Mouse (Mus musculus) retina, adult 2 months (tissue): Measurements from ENCODE around the gene Tmco1.

Source experiments
- DNase-seq: peaks from one replicate; pipeline ENCODE4 v3.0.0-alpha.2; 2012; ENCODE audit warnings: low read depth, low spot score

Tmco1 gene

DNA sequence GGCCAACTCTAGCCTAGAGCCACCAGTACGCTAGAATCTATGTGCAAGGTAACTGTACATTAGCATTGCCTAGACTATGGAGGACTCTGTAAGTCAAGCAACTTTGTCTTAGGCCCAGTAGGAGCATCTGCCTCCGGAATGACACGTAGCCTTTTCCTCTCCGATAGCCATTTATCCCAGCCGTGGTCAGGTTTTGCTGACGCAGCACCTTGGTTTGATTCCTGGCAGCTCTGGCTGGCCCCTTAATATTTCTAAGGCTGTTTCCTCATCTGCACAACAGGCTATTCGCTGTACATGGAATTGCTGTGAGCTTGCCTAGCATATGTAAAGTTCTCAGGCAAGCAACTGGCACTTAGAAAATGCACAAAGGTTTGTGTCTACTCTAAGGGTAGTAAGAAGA is 64.6 kb downstream of the Tmco1 start:
- no peak for DNase-seq

DNA sequence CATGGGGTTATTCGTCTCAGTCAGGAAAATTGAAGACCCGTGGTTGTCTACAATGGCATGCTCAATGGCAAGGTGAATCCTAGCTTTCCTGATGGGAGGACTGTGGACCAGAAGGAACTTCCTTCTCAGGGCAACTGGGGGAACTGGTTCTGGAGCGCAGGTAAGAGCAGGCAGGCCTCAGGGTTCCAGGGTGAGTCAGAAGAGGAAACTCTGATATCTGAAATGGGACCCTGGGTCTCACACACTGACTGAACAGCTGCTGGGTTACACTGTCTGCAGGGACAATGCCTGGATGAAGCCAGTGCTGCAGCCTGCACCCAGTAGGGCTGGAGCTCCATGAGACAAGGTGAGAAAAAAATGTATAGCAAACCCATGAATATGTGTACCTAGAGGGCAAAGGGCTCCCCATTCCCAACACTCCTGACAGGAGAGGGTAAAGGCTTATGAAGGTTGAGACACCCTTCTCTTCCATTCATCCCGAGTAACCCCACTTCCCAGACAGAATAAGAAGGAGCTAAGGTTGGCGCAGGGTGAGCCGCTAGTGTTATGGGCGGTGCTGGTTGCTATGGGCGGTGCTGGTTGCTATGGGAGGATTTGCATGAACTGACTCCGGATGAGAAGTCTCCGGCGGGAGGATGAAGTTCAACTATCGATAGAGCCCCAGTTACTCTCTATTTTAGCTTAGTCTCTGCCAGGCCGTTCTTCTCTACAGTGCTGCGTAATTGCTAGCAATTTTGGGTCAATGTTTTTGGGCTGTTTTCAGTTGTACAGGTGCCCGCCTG is 66.0 kb downstream of the Tmco1 start:
- no peak for DNase-seq

DNA sequence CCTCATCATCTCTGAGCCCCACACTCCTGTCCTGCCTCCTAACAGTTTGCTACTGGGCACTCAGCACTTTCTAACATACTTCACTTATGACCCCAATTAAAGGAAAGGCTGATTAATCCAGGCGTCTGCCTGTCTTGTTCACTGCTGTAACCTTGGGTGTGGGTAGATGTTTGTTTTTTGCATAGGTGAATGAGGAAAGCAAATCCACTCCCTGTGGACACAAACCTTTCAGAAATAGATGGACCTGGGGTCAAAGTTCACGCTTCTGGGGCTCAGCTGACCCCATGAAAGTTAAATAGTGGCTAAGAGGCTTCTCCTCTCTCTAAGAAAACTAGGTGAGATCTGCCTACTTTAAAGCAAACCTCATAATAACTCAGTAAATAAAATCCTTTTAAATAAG is 66.8 kb downstream of the Tmco1 start:
- DNase-seq = no peak

DNA sequence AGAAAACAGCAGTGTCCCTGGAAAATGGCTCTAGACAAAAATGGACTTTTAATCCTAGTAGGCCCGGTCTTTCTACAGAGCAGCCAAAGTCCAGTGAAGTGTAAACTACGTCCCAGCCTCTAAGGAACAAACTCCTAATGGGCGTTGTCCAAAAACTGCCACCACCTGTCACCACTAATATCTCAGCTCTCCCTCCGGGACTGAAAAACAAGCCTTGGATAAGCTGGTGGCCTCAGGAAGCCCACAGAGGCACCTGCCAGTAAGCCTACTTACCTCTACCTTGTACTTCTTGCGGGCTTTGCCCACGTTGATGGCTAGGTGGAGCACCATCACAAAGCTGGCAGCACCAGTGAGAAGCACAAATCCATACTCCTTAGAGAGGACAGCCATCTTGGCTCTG is 69.8 kb downstream of the Tmco1 start:
- DNase-seq = no peak

DNA sequence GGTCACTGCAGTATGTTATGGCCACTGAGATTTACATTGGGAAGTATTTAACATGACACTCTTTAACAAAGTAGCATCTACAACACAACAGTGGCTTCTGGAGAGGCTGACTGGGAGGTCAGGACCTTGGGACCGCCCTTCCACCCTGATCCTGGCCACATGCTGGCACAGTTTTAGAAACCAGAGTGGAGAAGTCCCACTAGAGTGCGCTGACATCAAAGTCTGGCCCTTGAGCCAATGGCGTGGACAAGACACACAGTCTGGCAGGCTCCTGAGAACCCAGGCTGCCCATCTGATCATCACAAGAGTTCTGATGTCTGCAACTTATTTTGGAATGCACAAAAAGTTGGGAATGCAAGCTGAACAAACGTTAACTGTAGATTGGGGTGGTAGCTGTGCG is 71.6 kb downstream of the Tmco1 start:
- no peak for DNase-seq

DNA sequence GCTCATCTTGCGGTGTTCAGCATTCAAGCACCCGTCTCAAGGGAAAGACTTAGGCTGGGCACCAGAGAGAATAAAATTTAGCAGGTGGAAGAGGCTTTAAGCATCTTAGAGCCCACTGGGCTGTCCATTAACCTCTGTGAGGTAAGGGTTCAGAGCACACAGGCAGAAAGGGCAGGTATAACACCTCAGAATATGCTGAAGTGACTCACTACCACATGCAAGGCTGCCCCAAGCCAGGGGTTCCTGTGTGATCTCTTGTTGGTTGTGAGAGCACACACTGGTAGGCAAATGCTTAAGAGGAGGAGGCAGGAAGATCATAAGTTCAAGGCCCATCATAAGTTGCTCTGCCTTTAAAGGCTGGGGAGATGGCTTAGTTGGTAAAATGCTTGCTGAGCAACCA is 72.0 kb downstream of the Tmco1 start:
- no peak for DNase-seq

DNA sequence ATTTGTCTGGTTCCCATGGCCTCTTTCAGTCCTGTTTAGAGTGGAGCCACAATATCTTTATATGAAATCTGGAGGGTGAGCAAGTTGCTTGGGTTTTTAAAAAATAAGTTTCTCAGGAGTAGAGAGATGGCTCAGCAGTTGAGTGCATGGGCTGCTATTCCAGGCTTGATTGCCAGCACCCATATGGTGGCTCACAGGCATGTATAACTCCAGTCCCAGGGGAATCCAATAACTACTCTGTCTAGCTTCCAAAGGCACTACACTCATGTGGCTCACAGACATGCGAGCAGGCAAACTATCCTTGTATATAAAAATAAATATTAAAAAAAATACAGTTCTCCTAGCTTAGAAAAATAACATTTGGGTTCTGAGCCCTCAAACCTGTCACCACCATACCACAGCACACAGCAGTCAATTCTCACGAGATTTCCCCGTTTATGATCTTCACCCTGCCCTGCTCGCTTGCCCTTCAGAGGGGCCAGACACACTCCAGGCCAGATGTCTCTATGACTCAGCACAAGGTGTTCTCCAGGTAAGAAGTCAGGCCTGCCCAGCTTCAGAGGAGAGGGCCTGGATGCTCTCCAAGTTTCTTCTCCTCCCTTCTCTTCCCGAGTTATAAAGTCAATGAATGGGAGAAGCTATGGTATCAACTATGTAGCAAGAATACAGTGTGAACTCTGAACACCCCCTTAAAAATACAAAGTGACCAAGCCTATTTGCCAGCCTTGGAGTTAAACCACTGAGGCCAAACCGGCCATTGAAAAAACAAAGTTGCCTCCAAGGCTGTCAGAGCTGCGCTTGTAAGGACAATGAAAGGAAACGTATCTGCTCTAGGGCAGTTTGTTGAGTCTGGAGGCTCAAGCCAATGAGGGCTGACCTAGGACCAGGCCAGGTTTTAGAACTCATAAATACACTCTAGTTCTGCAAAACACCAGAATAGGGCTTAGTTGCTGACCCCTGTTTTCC is 73.2 kb downstream of the Tmco1 start:
- DNase-seq = no peak

DNA sequence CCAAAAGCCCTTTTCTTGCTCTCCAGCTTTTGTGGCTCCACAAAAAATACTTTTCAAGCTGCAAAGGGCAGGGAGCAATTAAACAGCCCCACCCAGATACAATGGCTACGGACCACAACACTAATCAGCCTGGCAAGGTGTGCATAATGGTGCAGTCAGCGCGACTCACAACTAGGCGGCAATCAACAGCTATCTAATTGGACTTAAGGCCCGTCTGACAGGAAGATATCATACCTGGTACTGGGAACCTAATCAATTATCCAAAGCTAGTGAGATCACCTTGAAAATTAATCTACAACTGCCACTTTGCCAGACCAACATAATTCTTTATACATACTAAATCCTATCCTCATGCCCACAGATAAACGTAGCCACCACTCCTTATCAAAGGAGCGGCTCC is 74.1 kb downstream of the Tmco1 start:
- DNase-seq = no peak

DNA sequence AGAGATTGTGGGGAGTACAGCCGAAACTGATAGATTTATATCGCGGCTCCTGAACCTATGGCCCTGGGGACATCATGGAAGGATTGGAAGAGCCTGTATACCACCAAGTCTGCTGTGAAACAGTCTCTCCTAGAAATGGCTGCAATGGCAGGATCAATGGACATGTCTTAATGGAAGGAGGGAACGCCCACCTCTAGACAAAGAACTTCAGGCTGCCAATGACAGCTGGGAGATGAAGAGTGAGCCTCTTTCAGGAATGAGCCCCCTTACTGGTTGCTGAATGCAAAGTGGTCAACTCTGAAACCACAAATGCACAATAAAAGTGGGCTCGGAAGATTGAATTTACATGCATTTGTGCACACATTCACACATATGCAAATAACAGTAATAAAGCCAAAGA is 74.6 kb downstream of the Tmco1 start:
- DNase-seq = no peak

DNA sequence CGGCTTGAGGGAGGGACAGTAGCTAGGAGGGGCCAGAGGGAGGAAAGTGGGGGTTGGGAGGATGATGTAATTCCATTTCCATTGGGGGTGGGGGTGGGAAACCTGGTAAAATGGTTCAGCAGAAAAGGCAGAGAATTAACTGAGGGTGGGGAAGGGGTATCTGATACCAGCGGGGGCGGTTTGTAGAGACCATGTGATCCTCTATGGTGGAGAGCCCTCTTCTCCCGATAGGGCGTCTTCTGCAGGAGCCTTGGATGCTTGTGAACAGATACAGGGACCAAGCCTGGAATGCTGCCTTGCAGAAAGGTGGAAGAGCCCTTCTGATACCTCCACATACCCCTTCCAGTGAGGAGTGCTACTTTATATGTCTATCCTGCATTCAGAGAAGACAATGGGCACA is 75.0 kb downstream of the Tmco1 start:
- no peak for DNase-seq
